Mouse (Mus musculus): ENCODE results near the gene Tespa1.
"Not testable (repeated sequence)": the region's sequence is repeated elsewhere in the genome, so short reads cannot be mapped to it uniquely, and the experiment has no call there.

Tespa1 gene

DNA sequence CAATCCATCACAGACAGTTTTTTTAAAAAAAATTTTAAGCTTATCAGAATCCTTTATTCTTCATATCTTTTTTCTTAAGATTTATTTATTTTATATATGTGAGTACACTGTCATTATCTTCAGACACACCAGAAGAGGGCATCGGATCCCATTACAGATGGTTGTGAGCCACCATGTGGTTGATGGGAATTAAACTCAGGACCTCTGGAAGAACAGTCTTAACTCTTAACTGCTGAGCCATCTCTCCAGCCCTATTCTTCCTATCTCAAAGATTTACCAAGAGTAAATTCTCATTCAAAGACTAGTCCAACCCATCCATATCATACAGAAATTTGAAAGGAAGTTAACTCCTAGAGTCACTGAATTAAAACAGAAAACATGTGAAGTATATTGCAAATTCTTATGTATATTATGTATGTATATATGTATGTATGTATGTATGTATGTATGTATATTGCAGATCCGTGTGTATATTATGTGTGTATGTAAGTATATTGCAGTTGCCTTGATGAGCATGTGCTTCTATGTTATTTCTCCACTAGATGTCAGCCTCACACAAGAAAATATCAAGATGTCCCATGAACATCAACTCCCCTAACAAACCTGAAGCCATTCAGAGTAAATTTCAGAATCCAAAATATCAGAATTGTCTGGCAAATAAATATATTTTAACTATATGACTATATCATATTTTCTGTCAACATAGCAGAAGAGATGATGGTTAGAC lies 40.9 kb downstream of the Tespa1 start:
- DNase-seq (ENCODE audit: low spot score): peak; percentile 69

- no peak for DNase-seq (ENCODE audit: low spot score)
These were observed 42.1 kb downstream of the Tespa1 start for GRCm38 (mm10) chr10:130364766-130365165.

GRCm38 (mm10) chr10:130368384-130368783 lies 45.7 kb downstream of the Tespa1 start:
- DNase-seq (ENCODE audit: low spot score): no peak

- no peak for DNase-seq (ENCODE audit: low spot score)
These were observed 47.5 kb downstream of the Tespa1 start for GRCm38 (mm10) chr10:130370005-130370682.

DNA sequence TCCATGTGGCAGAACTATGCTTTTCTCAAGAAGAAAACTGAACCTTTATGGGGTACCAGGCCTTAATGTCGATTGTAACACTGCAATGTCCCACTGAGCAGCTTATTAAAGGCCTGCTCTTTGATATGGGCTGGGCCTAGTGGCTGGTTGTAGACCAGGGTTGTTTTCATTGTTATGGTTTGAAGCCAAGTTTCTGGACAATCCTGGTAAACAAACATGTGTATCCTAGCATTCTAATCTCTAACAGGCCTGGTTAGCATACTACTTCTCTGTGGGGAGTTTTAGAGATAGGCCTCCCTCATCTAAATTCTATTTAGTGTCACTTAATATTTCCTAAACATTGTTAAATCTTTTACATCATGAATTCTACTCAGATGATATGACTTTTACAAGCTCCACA lies 49.0 kb downstream of the Tespa1 start:
- no peak for DNase-seq (ENCODE audit: low spot score)

DNA sequence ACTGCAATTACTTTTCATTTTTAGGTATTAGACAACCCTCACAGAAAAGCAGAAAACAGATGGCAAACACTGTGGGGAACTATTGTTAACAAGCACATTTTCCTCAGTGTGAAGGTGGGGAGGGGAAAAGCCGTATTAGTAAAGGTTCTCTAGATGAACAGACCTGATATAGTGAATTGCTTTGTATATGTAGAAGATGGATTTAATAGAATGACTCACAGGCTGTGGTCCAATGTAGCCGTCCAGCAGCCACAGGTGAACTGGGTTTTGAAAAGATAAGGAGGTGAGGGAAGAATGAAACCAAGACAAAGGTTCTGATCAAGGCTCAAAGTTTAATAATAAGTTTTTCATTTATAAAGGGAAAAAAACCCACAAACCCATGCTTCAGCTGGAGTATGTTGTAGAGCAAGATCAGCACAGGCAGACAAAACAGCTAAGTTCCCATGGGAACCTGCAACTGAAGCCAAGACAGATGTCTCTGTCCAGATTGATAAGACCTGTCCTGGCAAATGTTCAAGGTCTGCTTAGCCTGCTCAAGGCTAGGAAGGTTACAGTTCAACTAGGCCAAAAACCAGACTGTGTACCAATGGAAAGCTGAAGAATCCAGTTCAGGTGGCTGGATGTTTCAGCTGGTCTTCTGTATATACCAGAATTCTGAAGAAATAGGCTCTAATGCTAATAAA lies 50.0 kb downstream of the Tespa1 start:
- no peak for DNase-seq (ENCODE audit: low spot score)

GRCm38 (mm10) chr10:130375145-130375544 lies 52.5 kb downstream of the Tespa1 start:
- DNase-seq (ENCODE audit: low spot score): no peak

GRCm38 (mm10) chr10:130394232-130394631 lies 71.6 kb downstream of the Tespa1 start, which contains the start of gene Vmn2r84:
Gene Vmn2r84 (minus strand): TSS chr10:130394332.
- DNase-seq (ENCODE audit: low spot score): no peak

DNA sequence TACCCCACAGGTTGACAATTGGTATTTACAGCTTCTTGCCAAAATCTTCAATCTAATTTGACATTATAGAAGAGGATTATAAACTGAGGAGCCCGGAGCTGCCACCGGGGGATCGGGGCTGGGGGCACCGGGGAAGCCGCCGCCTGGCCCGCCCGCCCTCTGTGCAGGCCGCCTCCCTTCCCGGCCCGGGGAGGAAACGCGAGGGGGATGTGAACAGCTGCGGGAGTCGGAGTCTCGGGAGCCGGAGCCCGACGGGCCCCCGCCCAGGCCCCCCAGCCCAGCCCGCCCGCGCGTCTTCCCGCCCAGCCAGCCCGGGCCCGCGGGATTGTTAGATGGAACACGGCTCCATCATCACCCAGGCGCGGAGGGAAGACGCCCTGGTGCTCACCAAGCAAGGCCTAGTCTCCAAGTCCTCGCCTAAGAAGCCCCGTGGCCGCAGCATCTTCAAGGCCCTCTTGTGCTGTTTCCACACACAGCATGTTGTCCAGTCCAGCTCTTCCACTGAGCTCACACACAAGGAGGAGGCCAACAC lies 89.6 kb downstream of the Tespa1 start:
- not testable (repeated sequence) for DNase-seq (ENCODE audit: low spot score)

Measured in embryo, embryonic 10 days (tissue).